Mouse (Mus musculus) regulatory T cell (primary cell): ENCODE measurements around the gene Plcb2.

Source experiments
- in situ Hi-C: fragments of 300-600 bp; cut with MboI, MseI; formaldehyde crosslinking; loops from one replicate; pipeline ENCODE4 v1.15.1; 2025; ENCODE audit warnings: high pct_unique_total_duplicates

The Plcb2 gene

DNA sequence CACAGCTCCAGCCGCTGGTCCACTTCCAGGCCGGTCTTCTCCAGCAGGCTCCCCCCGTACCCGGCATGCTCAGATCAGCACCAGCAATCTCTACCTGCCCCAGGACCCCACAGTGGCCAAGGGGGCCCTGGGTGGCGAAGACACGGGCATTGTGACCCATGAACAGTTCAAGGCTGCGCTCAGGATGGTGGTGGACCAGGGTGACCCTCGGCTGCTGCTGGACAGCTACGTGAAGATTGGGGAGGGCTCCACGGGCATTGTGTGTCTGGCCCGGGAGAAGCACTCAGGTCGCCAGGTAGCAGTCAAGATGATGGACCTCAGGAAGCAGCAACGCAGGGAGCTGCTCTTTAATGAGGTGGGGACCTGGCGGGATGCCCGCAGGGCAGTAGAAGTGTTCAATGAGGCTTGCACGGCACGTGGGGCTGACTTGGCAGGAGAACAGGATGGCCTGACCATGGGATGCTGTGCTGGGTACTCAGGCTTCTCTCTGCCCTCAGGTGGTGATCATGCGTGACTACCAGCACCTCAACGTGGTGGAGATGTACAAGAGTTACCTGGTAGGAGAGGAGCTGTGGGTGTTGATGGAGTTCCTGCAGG, 34.8 kb downstream of the Plcb2 start:
- in situ Hi-C loops: loop anchor here (5.0 kb wide), 1 partner anchor 56 kb away; no protein-coding TSS in a partner anchor

DNA sequence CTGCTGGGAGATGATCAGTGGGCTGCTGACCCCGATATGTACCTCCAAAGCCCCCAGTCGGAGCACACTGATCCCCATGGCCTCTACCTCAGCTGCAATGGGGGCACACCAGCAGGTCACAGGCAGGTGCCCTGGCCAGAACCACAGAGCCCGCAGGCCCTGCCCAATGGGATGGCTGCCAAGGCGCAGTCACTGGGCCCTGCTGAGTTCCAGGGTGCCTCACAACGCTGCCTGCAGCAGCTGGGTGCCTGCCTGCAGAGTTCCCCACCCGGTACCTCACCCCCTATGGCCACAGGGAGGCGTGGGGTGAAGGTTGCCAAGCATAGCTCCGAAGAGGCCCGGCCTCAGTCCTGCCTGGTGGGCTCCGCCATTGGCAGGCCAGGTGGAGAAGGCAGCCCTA, 38.4 kb downstream of the Plcb2 start:
- in situ Hi-C loops: loop anchor here (5.0 kb wide), 1 partner anchor 53 kb away; no protein-coding TSS in a partner anchor

DNA sequence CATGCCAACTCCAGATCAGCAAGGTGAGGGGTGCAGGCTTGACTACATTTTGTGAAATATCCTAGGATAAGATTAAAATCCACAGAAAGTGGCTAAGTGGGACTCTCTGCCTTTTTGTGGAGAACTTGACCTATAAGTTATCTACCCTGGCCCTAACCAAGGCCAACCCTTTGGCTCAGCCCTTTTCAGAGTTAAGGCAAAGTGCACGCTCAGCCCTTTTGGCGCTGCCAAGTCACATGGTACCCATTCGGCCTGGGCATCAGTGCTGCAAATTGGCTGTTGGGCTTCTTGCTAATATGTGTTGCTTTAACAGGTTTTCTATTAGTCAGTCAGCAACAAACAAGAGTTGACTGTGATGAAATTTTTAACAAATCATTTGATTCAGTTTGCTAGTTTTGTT, 40.4 kb downstream of the Plcb2 start:
- in situ Hi-C loops: no loop called here

DNA sequence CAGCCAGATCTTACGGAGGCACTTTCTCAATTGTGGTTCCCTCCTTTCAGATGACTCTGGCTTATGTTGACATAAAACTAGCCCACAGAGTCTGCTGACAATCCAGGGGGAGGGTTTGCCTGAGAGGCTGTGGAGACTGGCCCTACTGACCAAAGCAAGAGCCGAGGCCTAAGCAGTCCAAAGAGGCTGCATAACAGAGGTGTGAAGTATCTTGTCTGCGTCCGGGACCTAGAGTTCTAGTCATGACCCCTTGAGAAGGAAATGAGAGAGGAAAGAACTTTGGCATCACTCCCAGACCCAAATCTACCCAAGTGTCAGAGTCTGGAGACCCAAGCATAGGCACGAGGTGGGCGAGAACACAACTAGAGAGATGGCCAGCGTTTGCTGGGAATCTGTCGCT, 41.5 kb downstream of the Plcb2 start:
- in situ Hi-C loops: no loop called here

DNA sequence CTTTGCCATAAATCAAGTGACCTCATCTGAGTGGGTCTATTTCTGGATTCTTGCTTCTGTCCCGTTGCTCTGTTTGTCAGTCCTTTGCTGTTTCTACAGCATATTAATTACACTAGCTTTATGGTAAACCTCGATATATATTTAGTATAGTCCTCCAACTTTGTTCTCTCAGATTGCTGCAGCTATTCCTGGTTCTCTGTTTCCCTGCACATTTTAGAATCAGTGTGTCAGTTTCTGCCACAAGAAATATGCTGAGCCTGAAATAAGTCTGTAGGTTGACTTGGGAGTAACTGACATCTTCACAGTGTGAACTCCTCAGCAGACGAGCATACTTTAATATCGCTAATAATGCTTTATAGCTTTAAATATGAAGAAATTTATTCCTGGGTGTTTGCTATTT, 43.1 kb downstream of the Plcb2 start:
- in situ Hi-C loops: no loop called here

DNA sequence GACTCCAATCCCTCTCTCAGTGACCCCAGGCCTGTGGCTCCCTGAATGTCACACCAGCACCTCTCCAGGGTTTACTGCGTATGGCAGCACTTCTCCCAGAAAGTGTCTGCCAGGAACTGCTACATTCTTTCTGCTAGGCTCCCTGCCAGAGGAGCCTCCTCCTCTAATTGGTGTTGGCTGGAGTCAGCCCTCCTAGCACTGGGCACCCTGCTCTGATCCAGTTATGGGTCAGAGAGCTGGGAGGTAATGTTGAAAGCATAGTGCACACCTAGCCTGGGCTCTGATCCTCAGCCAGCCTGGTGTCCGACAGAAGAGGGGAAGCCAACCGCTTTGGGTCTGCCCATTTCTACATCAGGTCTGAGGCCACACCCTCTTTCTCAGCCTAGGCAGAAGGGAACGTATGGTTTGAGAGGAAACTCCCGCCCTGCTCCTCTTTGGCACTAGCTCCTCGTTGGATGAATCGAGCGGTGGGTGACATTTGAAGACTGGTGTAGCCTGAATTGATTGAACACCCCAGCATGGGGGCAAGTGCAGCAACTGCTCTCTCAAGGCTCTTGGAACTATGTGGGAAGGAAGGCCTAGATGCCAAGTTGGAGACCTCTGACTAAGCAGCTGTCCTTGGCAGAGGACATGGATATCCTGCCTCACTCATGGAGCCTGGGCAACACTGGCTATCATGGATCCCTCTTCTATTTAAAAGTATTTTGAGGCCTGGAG, 45.5 kb downstream of the Plcb2 start:
- in situ Hi-C loops: no loop called here

DNA sequence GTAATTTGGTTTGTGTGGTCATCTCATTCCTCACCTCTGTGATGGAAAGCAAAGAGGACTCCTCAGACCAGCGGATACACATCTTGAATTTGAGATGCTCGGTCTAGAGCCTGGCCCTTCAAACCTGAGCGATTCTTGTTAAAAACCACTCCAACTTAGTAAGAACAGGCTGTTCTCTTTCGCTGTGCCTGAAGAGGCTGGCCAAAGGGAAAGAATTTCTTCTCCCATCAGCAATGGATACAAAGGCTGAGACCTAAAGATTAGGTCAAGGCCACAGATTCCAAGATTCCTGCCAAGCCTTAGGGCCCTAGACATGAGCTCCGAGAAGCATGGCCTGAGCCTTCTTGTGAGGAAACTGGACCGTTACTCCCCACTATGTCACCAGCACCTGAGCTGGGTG, 47.3 kb downstream of the Plcb2 start:
- in situ Hi-C loops: no loop called here

DNA sequence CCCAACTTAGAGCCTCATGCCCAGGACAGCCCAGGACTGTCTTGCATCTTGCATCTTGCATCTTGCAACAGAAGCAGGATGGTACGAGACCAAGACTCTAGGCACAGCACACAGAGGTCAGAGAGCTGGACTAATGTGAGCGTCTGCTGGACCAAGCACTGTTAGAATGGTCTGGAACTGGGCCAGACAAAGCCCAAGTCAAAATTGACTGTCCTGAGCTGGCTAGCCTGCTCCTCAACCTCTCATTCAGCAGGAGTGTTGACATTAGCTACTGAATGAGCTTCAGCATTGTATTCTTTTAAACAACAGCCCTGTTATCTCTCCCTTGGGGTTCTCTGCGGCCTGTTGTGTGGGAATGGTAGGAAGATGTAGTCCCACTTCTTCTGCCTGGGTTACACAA, 48.7 kb downstream of the Plcb2 start:
- in situ Hi-C loops: no loop called here

DNA sequence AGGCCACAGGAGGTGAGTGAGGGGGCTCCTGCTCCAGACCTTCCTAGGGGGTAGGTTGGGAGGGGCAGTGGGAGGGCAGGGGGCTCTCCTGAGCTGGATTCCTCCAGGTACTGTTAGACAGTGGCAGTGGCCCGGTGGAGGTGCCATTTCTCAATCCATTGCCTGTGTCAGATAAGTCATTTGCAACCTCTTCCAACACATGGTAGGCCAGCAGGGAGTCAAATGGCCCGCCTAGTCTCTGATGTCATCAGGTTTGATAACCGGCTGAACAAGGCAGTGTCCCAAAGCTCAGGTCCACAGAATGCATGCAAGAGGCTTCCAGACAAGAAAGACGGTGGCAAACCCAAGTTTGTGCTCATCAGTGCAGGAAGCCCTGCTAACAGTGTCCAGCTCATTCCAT, 50.4 kb downstream of the Plcb2 start:
- in situ Hi-C loops: no loop called here

DNA sequence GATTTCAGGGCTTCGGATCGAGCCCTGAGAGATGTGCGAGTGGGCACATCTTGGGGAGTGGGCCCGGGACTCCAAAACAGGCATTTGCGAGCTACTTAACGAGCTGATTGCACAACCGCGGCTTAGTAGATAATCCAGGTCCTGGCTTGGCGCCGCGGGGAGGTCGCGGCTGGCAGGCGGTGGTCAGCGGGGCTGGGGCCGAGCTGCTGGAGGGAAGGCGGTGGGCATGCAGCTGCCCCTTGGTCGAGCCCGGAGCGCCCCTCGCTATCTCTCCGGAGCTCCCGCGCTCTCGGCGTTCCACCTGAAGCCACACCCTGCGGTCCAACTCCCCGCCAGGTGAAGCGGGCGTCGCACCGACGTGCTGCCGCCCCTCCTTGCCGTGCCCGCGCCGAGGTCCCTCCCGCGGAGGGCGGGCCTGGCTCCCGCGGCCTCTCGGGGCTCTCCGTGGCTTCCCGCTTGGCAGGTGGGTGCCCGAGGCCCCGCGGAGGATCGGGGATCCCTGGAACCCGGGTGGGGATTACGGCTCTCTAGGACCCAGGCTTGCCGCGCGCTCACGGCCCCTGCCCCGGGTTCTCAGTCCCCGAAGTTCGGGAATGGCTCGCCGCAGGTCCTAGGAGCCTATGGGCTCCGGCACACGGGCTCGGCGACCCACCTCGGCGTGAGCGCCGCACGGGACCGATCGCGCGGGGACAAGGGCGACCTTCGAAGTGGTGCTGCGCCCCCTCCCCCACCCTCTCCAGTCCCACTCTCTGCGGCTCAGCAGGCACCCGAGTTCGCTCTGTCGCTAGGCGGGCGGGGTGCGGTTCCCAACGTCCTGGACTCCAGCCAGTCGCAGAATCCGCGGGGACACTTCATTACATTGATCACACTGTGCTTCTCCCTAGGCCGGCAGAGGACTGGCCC, 51.1 kb downstream of the Plcb2 start:
- in situ Hi-C loops: no loop called here

DNA sequence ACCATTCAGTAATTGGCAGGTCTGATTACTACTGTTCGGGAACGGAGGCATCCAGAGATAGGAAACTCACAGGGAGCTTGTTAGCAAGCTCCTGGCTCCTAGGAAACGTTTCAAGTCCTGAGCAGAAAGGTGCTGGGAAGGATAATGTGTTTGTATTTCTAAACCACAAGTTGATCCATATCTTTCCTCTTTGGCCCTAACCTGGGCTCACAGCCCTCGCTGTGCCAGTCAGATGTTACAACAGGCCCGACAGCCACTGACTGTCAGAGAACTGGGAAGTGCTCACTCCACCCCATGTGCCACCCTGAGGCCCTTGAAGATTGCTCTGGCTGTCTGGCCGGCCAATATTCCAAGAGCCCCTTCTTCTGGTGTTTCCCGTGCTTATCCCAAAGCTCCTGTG, 53.7 kb downstream of the Plcb2 start:
- in situ Hi-C loops: no loop called here

DNA sequence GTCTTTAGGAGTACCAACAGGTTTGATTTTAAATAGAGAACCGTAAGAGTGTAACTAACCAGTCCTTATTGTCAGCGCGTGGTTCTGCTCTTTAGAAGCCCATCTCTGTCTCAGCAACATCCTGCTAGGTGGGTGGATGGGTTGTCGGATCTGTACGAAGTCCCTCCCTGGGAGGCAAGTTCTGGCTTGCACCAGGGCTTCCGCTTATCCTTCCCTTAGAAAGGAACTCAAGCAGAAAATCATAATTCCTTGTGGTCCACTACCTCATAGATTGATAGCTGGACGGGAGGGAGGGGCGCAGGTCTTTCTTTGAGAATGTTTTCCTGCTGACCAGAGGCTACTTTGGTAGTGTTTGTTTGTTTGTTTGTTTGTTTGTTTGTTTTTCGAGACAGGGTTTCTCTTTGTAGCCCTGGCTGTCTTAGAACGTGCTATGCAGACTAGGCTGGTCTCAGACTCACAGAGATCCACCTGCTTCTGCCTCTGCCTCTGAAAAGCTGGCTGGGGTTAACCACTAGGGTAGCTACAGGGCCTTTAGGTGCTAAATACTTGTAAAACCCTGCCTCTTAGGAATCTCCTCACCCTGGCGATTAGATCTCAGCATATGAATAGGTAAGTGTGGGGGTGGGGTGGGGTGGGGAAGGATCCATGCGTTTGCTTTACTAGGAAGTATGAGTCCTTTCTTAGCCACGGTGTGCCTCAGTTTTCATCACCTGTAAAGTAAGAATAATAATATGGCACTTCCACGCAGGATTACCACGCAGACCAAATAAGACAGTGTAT, 54.4 kb downstream of the Plcb2 start:
- in situ Hi-C loops: no loop called here

DNA sequence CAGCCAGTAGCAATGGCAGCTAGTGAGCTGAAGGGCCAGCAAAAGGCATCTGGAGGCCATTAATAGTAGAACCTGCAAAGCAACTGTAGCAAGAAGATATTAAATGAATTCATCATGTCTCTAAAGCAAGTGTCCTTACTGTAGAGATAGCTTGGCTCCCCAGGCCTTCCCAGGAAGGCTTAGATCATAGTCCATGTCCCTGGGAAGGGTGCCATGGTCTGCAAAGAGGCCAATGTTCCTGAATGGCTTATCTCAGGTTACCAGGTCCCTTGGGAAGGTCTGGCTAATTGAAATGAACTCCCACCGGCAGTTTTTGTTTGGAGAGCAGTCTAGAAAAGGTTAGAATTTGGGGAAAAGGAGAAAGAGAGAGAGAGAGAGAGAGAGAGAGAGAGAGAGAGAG, 56.5 kb downstream of the Plcb2 start:
- in situ Hi-C loops: no loop called here

DNA sequence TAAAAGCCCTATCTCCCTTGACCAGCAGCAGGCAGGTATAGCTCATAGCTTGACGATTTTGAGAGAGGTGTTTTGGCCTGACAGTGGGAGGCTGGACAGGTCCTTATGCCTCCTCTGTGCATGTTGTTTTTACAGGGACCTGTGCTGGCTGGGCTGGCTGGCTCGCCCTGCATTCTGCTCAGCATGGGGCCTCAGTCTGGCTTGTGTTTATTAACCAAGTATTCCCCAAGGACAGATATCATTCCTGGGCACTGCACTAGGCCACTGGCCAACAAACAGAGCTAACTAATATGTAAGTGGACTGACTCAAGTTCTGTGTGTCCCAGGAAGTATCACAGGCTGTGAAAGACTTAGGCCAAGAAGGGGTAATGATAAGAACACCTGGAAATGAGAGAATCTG, 58.5 kb downstream of the Plcb2 start:
- in situ Hi-C loops: no loop called here

DNA sequence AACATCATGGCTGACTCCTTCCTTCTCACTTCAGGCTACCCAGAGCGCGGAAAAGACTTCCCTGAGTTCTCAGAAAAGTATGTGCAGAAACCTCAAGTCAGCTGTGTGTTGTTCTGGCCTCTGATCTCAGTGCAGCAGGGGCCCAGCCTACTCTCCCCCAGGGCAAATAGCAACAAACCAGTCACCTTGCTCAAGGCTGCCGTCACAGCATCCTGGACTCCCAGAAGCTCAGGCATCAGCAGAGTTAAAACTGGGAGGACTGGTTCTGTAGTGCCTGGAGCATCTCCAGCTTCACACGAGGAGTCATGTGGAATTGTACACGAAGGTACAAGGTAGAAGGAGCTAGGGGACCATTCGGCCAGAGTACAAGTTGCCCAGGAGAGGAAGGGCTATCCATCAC, 59.0 kb downstream of the Plcb2 start:
- in situ Hi-C loops: no loop called here

DNA sequence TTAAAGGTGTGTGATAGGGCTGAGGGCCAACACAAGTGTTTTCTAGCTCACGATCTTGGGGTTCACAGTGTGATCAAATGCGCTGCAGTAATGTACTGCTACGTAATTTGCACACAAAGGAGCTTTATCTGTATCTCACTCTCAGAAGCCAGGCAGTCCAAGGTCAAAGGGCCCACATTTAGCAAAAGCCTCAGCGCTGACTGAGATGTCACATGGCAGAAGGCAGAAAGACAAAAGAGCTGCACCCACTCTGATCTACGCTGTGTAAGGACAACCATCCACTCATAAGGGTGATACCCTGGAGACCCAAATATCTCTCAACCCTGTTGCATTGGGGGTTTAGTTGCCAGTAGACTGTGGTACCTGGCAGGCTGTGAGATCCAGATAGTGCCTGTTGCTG, 61.1 kb downstream of the Plcb2 start:
- in situ Hi-C loops: no loop called here

DNA sequence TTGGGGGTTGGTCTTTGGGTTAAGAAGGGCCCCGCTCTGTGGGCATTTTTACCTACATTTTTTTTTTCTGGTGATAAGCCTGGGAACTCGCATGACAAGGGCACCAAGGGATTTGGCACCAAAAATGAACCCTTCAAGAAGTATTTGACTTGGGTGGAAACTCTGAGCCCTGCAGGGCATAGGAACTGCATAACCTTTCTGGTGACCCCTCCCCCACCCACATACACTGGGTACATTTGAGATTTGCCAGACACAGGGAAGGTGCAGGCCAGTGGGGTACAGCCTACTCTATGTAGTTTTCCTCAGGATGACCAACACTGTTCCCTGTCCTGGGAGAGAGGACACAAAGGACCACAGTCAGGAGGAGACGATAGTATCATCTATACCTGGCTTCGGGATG, 62.6 kb downstream of the Plcb2 start:
- in situ Hi-C loops: no loop called here

DNA sequence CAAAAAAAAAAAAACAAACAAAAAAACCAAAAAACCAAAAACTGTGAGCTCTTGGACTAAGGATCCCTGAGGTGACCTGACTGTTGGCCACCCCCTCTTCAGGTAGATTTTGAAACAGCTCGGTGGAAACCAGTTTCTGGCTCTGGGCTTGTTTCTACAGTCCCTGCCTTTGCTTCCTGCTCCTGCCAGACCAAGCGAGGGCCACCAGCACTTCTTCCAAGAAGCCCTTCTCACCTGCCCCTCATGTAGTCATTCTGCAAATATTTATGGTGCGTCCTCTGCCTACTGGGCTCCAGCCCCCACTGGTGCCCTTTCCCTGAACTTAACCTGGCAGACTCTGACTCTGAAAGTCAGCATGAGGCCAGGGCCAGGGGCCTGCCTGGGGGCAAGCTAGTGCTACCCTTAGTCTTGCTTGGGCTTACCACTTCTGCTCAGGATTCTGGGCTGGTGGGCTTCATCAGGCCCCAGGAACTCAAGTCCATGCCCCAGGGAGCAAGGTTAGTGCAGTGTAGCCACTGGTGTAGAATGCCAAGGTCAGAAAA, 63.2 kb downstream of the Plcb2 start:
- in situ Hi-C loops: no loop called here

DNA sequence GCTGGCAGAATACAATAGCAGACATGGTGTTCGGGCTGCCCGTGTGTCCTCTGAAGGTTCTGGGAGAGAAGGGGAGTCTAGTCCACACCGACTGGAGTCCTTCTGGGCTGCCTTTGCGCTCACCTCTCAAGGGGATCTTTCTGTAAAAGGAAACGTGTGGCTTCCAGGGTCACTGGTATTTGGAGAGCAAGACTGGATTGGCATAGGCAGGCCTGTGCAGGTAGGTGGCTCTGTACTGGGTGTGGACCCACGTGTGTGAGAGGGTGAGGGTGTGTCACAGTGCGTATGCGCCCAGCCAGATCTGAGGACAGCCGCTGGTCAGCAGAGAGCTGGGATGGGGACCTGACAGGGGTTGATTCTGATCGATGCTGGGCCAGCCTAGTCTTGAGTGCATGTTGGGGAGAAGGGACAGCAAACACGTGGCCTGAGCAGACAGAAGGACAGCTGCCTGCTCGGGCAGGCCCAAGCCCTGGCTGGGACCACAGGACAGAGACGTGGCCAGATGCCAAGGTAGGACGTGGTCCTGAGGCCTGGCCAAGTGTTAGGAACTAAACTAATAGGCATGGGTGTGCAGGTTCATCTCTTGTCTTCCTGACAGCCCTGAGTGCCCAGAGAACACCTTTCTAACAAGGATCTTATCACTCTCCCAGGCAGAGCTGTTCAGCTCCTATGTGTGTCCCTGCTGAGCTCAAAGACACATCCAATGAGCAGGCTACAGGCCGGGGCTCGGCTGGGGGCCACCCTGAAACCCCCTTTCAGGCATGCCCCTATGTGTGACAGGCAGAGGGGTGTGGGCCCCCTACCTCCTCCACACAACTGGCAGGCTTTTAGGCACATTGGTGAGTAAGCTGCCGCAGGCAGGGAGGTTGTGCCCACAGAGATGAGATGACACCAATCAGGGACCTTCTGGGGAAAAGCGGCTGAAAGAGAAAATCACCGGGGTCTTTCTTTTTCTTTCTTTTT, 64.2 kb downstream of the Plcb2 start:
- in situ Hi-C loops: no loop called here
